Mouse (Mus musculus): ENCODE results near the gene Gsta3.

GRCm38 (mm10) chr1:21271343-21272055, 31.1 kb downstream of the Gsta3 start:
- TF ChIP-seq HCFC1 (IDR thresholded peaks at IDR 0.05; ENCODE audit: borderline replicate concordance, insufficient read depth, low read length) (no peak), CHD2 (IDR thresholded peaks at IDR 0.05; ENCODE audit: low read depth, low read length) (no peak)

Measured in ES-E14 (cell line).